Comparison of ENCODE assay signal across 20 mouse cellular contexts in the genomic region with DNA sequence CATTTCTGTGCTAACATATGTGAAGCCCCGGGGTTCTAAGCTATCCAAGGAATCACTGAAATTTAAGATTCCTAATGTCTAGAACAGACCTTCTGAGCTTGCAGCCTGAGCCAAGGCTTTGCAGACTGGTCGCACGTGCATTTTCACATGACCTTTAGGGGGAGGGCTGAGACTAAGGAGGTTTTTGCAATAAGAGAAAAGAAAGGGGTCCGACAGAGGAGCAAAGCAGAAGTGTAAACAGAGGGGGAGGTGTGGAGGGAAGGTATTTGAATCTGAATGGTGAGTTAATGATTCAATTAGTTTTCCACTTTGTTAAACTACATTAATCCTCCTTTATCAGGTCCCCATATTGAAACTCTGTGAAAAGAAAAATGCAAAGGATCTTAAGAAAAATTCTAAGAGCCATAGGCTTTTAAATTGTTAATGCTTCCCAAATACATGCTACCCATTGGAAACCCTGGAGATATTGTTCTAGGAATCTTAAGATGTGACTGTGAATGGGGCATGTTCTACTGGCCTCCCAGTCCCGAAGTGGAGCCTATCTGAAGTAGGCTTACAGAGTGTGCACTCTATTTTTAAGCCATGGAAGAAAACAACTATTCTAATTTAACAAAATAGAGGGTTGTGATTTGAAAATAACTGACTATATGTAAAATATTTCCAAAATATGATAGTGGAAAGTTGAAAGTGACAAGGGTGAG.
DNase-seq lines count a peak whose midpoint lies in the region; ATAC-seq and TF ChIP-seq lines count a peak whose summit lies in the region.
"Had no signal": no experiment of that assay in that cellular context is flagged by ENCODE, and none has a peak within 500 bp of the region (broad histone marks: within the 10 kb centered on the region; RNA-seq: fewer than 3 reads in every experiment).

No protein-coding gene starts in this region.

- no peak overlapping the region for H3K4me3 ChIP-seq in hindbrain, embryonic 11.5 days (ENCODE audit: low read depth, low read length)
- H3K4me3 ChIP-seq in hindbrain, embryonic 10.5 days = no peak overlapping the region
- no peak overlapping the region for H3K4me3 ChIP-seq in midbrain, embryonic 12.5 days
- no peak overlapping the region for H3K4me3 ChIP-seq in midbrain, embryonic 14.5 days (replicated peaks; ENCODE audit: low read depth, low read length)
- no peak overlapping the region for H3K4me3 ChIP-seq in forebrain, embryonic 11.5 days (ENCODE audit: low read depth, low read length)
- no peak overlapping the region for H3K4me3 ChIP-seq in cerebellum, adult 2 months (replicated peaks; ENCODE audit: insufficient read depth, low read depth, low read length)
- H3K4me3 ChIP-seq: limb, embryonic 13.5 days; myocyte; neural tube, embryonic 15.5 days had no signal

- H3K36me3 ChIP-seq in hindbrain, embryonic 11.5 days (ENCODE audit: control insufficient read depth, insufficient read depth, low read length) = no peaks in the 10 kb centered on the region
- H3K36me3 ChIP-seq in hindbrain, embryonic 10.5 days = no peaks in the 10 kb centered on the region
- no peaks in the 10 kb centered on the region for H3K36me3 ChIP-seq in midbrain, embryonic 12.5 days
- no peaks in the 10 kb centered on the region for H3K36me3 ChIP-seq in midbrain, embryonic 14.5 days (ENCODE audit: control insufficient read depth, insufficient read depth, low read length)
- H3K36me3 ChIP-seq in forebrain, embryonic 11.5 days (ENCODE audit: control insufficient read depth, insufficient read depth, low read length) = no peaks in the 10 kb centered on the region
- H3K36me3 ChIP-seq: limb, embryonic 13.5 days; neural tube, embryonic 15.5 days had no signal

- TF ChIP-seq CTCF in cerebellum, adult 2 months (IDR thresholded peaks at IDR 0.05; ENCODE audit: borderline replicate concordance, insufficient read depth, low read depth, low read length) = no peak

- H3K4me2 ChIP-seq in hindbrain, embryonic 11.5 days (replicated peaks; ENCODE audit: low read depth, low read length) = no peak overlapping the region
- no peak overlapping the region for H3K4me2 ChIP-seq in midbrain, embryonic 12.5 days (replicated peaks)
- H3K4me2 ChIP-seq in midbrain, embryonic 14.5 days (ENCODE audit: low read length) = no peak overlapping the region
- H3K4me2 ChIP-seq in forebrain, embryonic 11.5 days (ENCODE audit: low read depth, low read length, severe bottlenecking) = 0 out of 2 replicates have a peak overlapping the region, but pooled peaks have one; percentile 5
- H3K4me2 ChIP-seq: heart, embryonic 11.5 days; limb, embryonic 13.5 days; neural tube, embryonic 15.5 days had no signal

- 16% methylated on average over 5 of the region's 5 CpGs for WGBS in hindbrain, embryonic 11.5 days
- WGBS in hindbrain, embryonic 10.5 days = 13% methylated on average over 5 of the region's 5 CpGs
- WGBS in midbrain, embryonic 12.5 days = 6% methylated on average over 5 of the region's 5 CpGs
- 11% methylated on average over 5 of the region's 5 CpGs for WGBS in midbrain, embryonic 14.5 days
- WGBS in forebrain, embryonic 11.5 days = 4% methylated on average over 5 of the region's 5 CpGs
- 56% methylated on average over 5 of the region's 5 CpGs for WGBS in cerebellum, adult 2 months

- H3K27ac ChIP-seq in hindbrain, embryonic 11.5 days (ENCODE audit: low read depth, low read length) = no peak overlapping the region
- no peak overlapping the region for H3K27ac ChIP-seq in hindbrain, embryonic 10.5 days
- no peak overlapping the region for H3K27ac ChIP-seq in midbrain, embryonic 12.5 days (replicated peaks)
- no peak overlapping the region for H3K27ac ChIP-seq in midbrain, embryonic 14.5 days (replicated peaks; ENCODE audit: low read depth, low read length)
- no peak overlapping the region for H3K27ac ChIP-seq in forebrain, embryonic 11.5 days (ENCODE audit: low read depth, low read length)
- no peak overlapping the region for H3K27ac ChIP-seq in cerebellum, adult 2 months (ENCODE audit: insufficient read depth, low read length)
- H3K27ac ChIP-seq: limb, embryonic 13.5 days; liver, embryonic 14.5 days; neural tube, embryonic 15.5 days had no signal

- no peaks in the 10 kb centered on the region for H3K9me3 ChIP-seq in hindbrain, embryonic 11.5 days (ENCODE audit: control insufficient read depth, low read length)
- no peaks in the 10 kb centered on the region for H3K9me3 ChIP-seq in hindbrain, embryonic 10.5 days
- no peaks in the 10 kb centered on the region for H3K9me3 ChIP-seq in midbrain, embryonic 12.5 days
- no peaks in the 10 kb centered on the region for H3K9me3 ChIP-seq in midbrain, embryonic 14.5 days (ENCODE audit: control insufficient read depth, low read length)
- H3K9me3 ChIP-seq in forebrain, embryonic 11.5 days (ENCODE audit: control insufficient read depth, low read length) = no peaks in the 10 kb centered on the region
- H3K9me3 ChIP-seq: limb, embryonic 13.5 days; neural tube, embryonic 15.5 days had no signal

- H3K9ac ChIP-seq in hindbrain, embryonic 11.5 days (ENCODE audit: low read depth, low read length) = no peak overlapping the region
- H3K9ac ChIP-seq in midbrain, embryonic 12.5 days (replicated peaks) = no peak overlapping the region
- H3K9ac ChIP-seq in midbrain, embryonic 14.5 days (replicated peaks; ENCODE audit: low read length) = no peak overlapping the region
- no peak overlapping the region for H3K9ac ChIP-seq in forebrain, embryonic 11.5 days (ENCODE audit: low read length)
- H3K9ac ChIP-seq: limb, embryonic 13.5 days; liver, embryonic 14.5 days; neural tube, embryonic 15.5 days had no signal

- 0 out of 2 replicates have a peak, but pooled peaks have one; percentile 30 for ATAC-seq in hindbrain, embryonic 11.5 days (ENCODE audit: low FRiP score)
- ATAC-seq in midbrain, embryonic 12.5 days (ENCODE audit: low FRiP score, low read depth) = peak; percentile 89
- ATAC-seq in midbrain, embryonic 14.5 days (ENCODE audit: low FRiP score, low TSS enrichment) = no peak; the same call in 1 of the 2 replicates
- peak; percentile 95 for ATAC-seq in forebrain, embryonic 11.5 days (replicated peaks; ENCODE audit: low FRiP score)
- ATAC-seq: Patski had no signal

- no peak for TF ChIP-seq POLR2A in cerebellum, adult 2 months (IDR thresholded peaks at IDR 0.05; ENCODE audit: borderline replicate concordance, insufficient read depth, low read length)

- DNase-seq in hindbrain, embryonic 11.5 days (ENCODE audit: low spot score) = peak; percentile 17
- no peak for DNase-seq in hindbrain, embryonic 10.5 days (ENCODE audit: low spot score)
- DNase-seq in midbrain, embryonic 14.5 days = no peak
- DNase-seq in forebrain, embryonic 11.5 days (ENCODE audit: low spot score) = peak; percentile 58
- no peak for DNase-seq in cerebellum, adult 2 months
- no peak for DNase-seq in thymus, postnatal 25 days
- DNase-seq: adrenal gland, postnatal 36 days; cerebellum, adult 9-10 months; gastrocnemius, postnatal 25 days; heart, postnatal 14 days; kidney, postnatal 14 days; layer of hippocampus, adult 9-11 months; thymus, postnatal 36 days had no signal

- no peaks in the 10 kb centered on the region for H3K4me1 ChIP-seq in hindbrain, embryonic 11.5 days (replicated peaks; ENCODE audit: control insufficient read depth, insufficient read depth, low read length)
- H3K4me1 ChIP-seq in hindbrain, embryonic 10.5 days (replicated peaks) = peaks cover 8% of the 10 kb centered on the region
- H3K4me1 ChIP-seq in midbrain, embryonic 12.5 days = peaks cover 6% of the 10 kb centered on the region
- no peaks in the 10 kb centered on the region for H3K4me1 ChIP-seq in midbrain, embryonic 14.5 days (ENCODE audit: control insufficient read depth, insufficient read depth, low read length)
- no peaks in the 10 kb centered on the region for H3K4me1 ChIP-seq in forebrain, embryonic 11.5 days (replicated peaks; ENCODE audit: control insufficient read depth, insufficient read depth, low read length)
- no peaks in the 10 kb centered on the region for H3K4me1 ChIP-seq in cerebellum, adult 2 months (ENCODE audit: control insufficient read depth, insufficient read depth, low read length)

- H3K27me3 ChIP-seq in hindbrain, embryonic 11.5 days (ENCODE audit: control insufficient read depth, insufficient read depth, low read length) = no peaks in the 10 kb centered on the region
- H3K27me3 ChIP-seq in hindbrain, embryonic 10.5 days (ENCODE audit: insufficient read depth, poor library complexity, severe bottlenecking) = no peaks in the 10 kb centered on the region
- peaks cover 33% of the 10 kb centered on the region for H3K27me3 ChIP-seq in midbrain, embryonic 12.5 days
- H3K27me3 ChIP-seq in midbrain, embryonic 14.5 days (ENCODE audit: control insufficient read depth, insufficient read depth, low read length) = no peaks in the 10 kb centered on the region; the same call in 1 of the 2 replicates
- H3K27me3 ChIP-seq in forebrain, embryonic 11.5 days (ENCODE audit: control insufficient read depth, insufficient read depth, low read length) = peaks cover 5% of the 10 kb centered on the region; the same call in 1 of the 2 replicates
- H3K27me3 ChIP-seq in cerebellum, adult 2 months (ENCODE audit: control insufficient read depth, insufficient read depth, low read length) = no peaks in the 10 kb centered on the region
- H3K27me3 ChIP-seq: limb, embryonic 13.5 days; neural tube, embryonic 15.5 days; Patski had no signal

Comparison
In these comparisons a context has a peak if more than half of its experiments do, and no peak if none do; other contexts are left out.
1. DNase-seq: peak in hindbrain, embryonic 11.5 days (single experiment) and forebrain, embryonic 11.5 days (single experiment); none in hindbrain, embryonic 10.5 days (single experiment), midbrain, embryonic 14.5 days (single experiment), cerebellum, adult 2 months (0 of 2) and thymus, postnatal 25 days (single experiment).